Comparison of ENCODE assay signal across 9 mouse cellular contexts in the genomic region with DNA sequence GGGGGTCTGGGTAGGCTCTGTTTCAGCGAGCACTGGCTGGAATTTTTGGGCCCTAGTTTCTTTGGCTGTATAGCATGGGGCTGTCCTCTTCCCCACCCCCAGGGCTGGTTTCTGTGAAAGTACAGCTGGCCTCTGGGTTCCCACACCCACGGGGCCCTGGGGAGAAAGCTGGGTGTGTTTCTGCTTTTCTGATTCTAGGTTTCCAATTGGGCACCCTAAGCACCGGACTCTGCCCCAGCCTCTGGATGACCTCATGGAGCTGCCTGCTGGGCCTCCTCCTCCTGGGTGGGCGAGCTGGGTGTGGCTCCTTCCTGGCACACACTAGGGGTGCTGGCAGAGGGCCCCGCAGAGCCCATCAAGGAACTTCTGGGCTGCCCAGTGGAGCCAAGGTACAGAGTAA. TPM values are rescaled to one million over a fixed set of nuclear protein-coding genes. Genes with fewer than 3 reads are reported as not detected.
DNase-seq lines count a peak whose midpoint lies in the region; ATAC-seq and TF ChIP-seq lines count a peak whose summit lies in the region.
"Had no signal": no experiment of that assay in that cellular context is flagged by ENCODE, and none has a peak within 500 bp of the region (broad histone marks: within the 10 kb centered on the region; RNA-seq: fewer than 3 reads in every experiment).

No protein-coding gene starts in this region.

- H3K4me3 ChIP-seq in neural tube, embryonic 15.5 days (replicated peaks): no peak overlapping the region
- H3K4me3 ChIP-seq in liver, embryonic 14.5 days (ENCODE audit: insufficient read depth in 1 of 2, low read depth in 2 of 2, low read length in 2 of 2): no peak overlapping the region
- H3K4me3 ChIP-seq in stomach, embryonic 14.5 days (ENCODE audit: low read depth, low read length): no peak overlapping the region
- H3K4me3 ChIP-seq in forebrain, embryonic 16.5 days (replicated peaks; ENCODE audit: low read length): no peak overlapping the region
- H3K4me3 ChIP-seq in midbrain, embryonic 14.5 days (replicated peaks; ENCODE audit: low read depth, low read length): no peak overlapping the region
- H3K4me3 ChIP-seq: hindbrain, embryonic 15.5 days had no signal

- H3K27me3 ChIP-seq in neural tube, embryonic 15.5 days (replicated peaks): no peaks in the 10 kb centered on the region
- H3K27me3 ChIP-seq in liver, embryonic 14.5 days (ENCODE audit: control insufficient read depth, insufficient read depth, low read length): no peaks in the 10 kb centered on the region
- no peaks in the 10 kb centered on the region for H3K27me3 ChIP-seq in stomach, embryonic 14.5 days (ENCODE audit: control insufficient read depth, insufficient read depth, low read length)
- no peaks in the 10 kb centered on the region for H3K27me3 ChIP-seq in forebrain, embryonic 16.5 days (replicated peaks; ENCODE audit: control insufficient read depth, insufficient read depth, low read length)
- H3K27me3 ChIP-seq in midbrain, embryonic 14.5 days (ENCODE audit: control insufficient read depth, insufficient read depth, low read length): no peaks in the 10 kb centered on the region
- H3K27me3 ChIP-seq: hindbrain, embryonic 15.5 days had no signal

- no peaks in the 10 kb centered on the region for H3K36me3 ChIP-seq in neural tube, embryonic 15.5 days
- H3K36me3 ChIP-seq in liver, embryonic 14.5 days (replicated peaks; ENCODE audit: control insufficient read depth, insufficient read depth, low read depth): no peaks in the 10 kb centered on the region
- no peaks in the 10 kb centered on the region for H3K36me3 ChIP-seq in stomach, embryonic 14.5 days (ENCODE audit: control insufficient read depth, insufficient read depth, low read length)
- H3K36me3 ChIP-seq in forebrain, embryonic 16.5 days (ENCODE audit: control insufficient read depth, insufficient read depth): no peaks in the 10 kb centered on the region
- H3K36me3 ChIP-seq in midbrain, embryonic 14.5 days (ENCODE audit: control insufficient read depth, insufficient read depth, low read length): no peaks in the 10 kb centered on the region
- H3K36me3 ChIP-seq: hindbrain, embryonic 15.5 days had no signal

- TF ChIP-seq CTCF in liver, embryonic 14.5 days (IDR thresholded peaks at IDR 0.05; ENCODE audit: low read depth): no peak

- intact Hi-C loops in heart, postnatal 10 days (cut with DNase I): no loop called here

- H3K9ac ChIP-seq in neural tube, embryonic 15.5 days (replicated peaks): 0 out of 2 replicates have a peak overlapping the region, but pooled peaks have one; percentile 14
- H3K9ac ChIP-seq in liver, embryonic 14.5 days (replicated peaks): no peak overlapping the region
- H3K9ac ChIP-seq in stomach, embryonic 14.5 days (replicated peaks; ENCODE audit: low read depth, low read length): no peak overlapping the region
- no peak overlapping the region for H3K9ac ChIP-seq in forebrain, embryonic 16.5 days (replicated peaks; ENCODE audit: low read depth, low read length)
- H3K9ac ChIP-seq in midbrain, embryonic 14.5 days (replicated peaks; ENCODE audit: low read length): no peak overlapping the region
- H3K9ac ChIP-seq: hindbrain, embryonic 15.5 days had no signal

- DNase-seq in neural tube, embryonic 10.5 days (ENCODE audit: extremely low spot score, low spot score): no peak
- DNase-seq in heart, postnatal 10 days: peak; percentile 72 to 75
- no peak for DNase-seq in liver, embryonic 14.5 days (ENCODE audit: low read depth in 3 of 3, low spot score in 3 of 3)
- no peak for DNase-seq in midbrain, embryonic 14.5 days
- DNase-seq in right cerebral cortex, postnatal 14 days: no peak

- no peak overlapping the region for H3K27ac ChIP-seq in neural tube, embryonic 15.5 days (replicated peaks)
- H3K27ac ChIP-seq in liver, embryonic 14.5 days: no peak overlapping the region
- peak overlapping the region; percentile 84 for H3K27ac ChIP-seq in stomach, embryonic 14.5 days (ENCODE audit: low read length)
- H3K27ac ChIP-seq in forebrain, embryonic 16.5 days (ENCODE audit: low read length): no peak overlapping the region
- H3K27ac ChIP-seq in midbrain, embryonic 14.5 days (replicated peaks; ENCODE audit: low read depth, low read length): no peak overlapping the region
- H3K27ac ChIP-seq: hindbrain, embryonic 15.5 days had no signal

- 0 out of 2 replicates have a peak, but pooled peaks cover 4% of the 10 kb centered on the region for H3K4me1 ChIP-seq in neural tube, embryonic 15.5 days
- H3K4me1 ChIP-seq in liver, embryonic 14.5 days (replicated peaks; ENCODE audit: control insufficient read depth in 2 of 2, insufficient read depth in 2 of 2, low read length in 1 of 2): peaks cover 0 to 8% of the 10 kb centered on the region in 2 experiments; a peak in 3 of 4 replicates
- peaks cover 20% of the 10 kb centered on the region for H3K4me1 ChIP-seq in stomach, embryonic 14.5 days (ENCODE audit: control insufficient read depth, insufficient read depth, low read length)
- H3K4me1 ChIP-seq in forebrain, embryonic 16.5 days (replicated peaks; ENCODE audit: control insufficient read depth, insufficient read depth, low read length): no peaks in the 10 kb centered on the region
- no peaks in the 10 kb centered on the region for H3K4me1 ChIP-seq in midbrain, embryonic 14.5 days (ENCODE audit: control insufficient read depth, insufficient read depth, low read length)
- H3K4me1 ChIP-seq: hindbrain, embryonic 15.5 days had no signal

- 66% methylated on average over 5 of the region's 5 CpGs for WGBS in neural tube, embryonic 15.5 days
- WGBS in liver, embryonic 14.5 days (ENCODE audit: insufficient replicate concordance): 32% methylated on average over 5 of the region's 5 CpGs
- 39% methylated on average over 5 of the region's 5 CpGs for WGBS in stomach, embryonic 14.5 days
- 63% methylated on average over 5 of the region's 5 CpGs for WGBS in forebrain, embryonic 16.5 days
- WGBS in midbrain, embryonic 14.5 days: 75% methylated on average over 5 of the region's 5 CpGs

- H3K9me3 ChIP-seq in neural tube, embryonic 15.5 days (replicated peaks): no peaks in the 10 kb centered on the region
- no peaks in the 10 kb centered on the region; the same call in 1 of the 2 replicates for H3K9me3 ChIP-seq in liver, embryonic 14.5 days (ENCODE audit: control insufficient read depth, low read length)
- H3K9me3 ChIP-seq in stomach, embryonic 14.5 days (ENCODE audit: control insufficient read depth, low read depth, low read length): no peaks in the 10 kb centered on the region
- no peaks in the 10 kb centered on the region for H3K9me3 ChIP-seq in forebrain, embryonic 16.5 days (ENCODE audit: control insufficient read depth, low read length)
- H3K9me3 ChIP-seq in midbrain, embryonic 14.5 days (ENCODE audit: control insufficient read depth, low read length): no peaks in the 10 kb centered on the region
- H3K9me3 ChIP-seq: hindbrain, embryonic 15.5 days had no signal

- no peak overlapping the region for H3K4me2 ChIP-seq in neural tube, embryonic 15.5 days
- H3K4me2 ChIP-seq in liver, embryonic 14.5 days (ENCODE audit: low read depth): no peak overlapping the region
- peak overlapping the region; percentile 21 for H3K4me2 ChIP-seq in stomach, embryonic 14.5 days (replicated peaks; ENCODE audit: low read depth, low read length)
- H3K4me2 ChIP-seq in forebrain, embryonic 16.5 days (ENCODE audit: low read length): no peak overlapping the region
- H3K4me2 ChIP-seq in midbrain, embryonic 14.5 days (ENCODE audit: low read length): no peak overlapping the region
- H3K4me2 ChIP-seq: hindbrain, embryonic 15.5 days had no signal

- TF ChIP-seq EP300 in liver, embryonic 14.5 days (IDR thresholded peaks at IDR 0.05; ENCODE audit: low read depth): no peak

- ATAC-seq in neural tube, embryonic 15.5 days (ENCODE audit: low FRiP score): no peak
- 0 out of 2 replicates have a peak, but pooled peaks have one; percentile 18 for ATAC-seq in liver, embryonic 14.5 days (ENCODE audit: insufficient read depth)
- ATAC-seq in stomach, embryonic 14.5 days (ENCODE audit: insufficient number of reproducible peaks, insufficient read depth, low FRiP score, low read depth): peak; percentile 88
- no peak for ATAC-seq in forebrain, embryonic 16.5 days
- no peak for ATAC-seq in midbrain, embryonic 14.5 days (ENCODE audit: low FRiP score, low TSS enrichment)

RNA-seq across cellular contexts. Expression of gene Arhgap27, which starts 16.8 kb away (rescaled TPM):
- polyA plus RNA-seq in neural tube, embryonic 15.5 days (2015; fragmentation: Nextera tagmentation; extraction: Ambion mirVana): 6.3 and 8.3 TPM in 2 replicates
- 10 to 100 TPM; 28.6 to 34.3 TPM for total RNA-seq in heart, postnatal 10 days (2021)
- 2.6 TPM in 2 replicates for polyA plus RNA-seq in liver, embryonic 14.5 days (2012; rRNA removed)
- polyA plus RNA-seq in liver, embryonic 14.5 days (2014; fragmentation: Nextera tagmentation; extraction: Ambion mirVana): 1.4 and 1.5 TPM in 2 replicates
- polyA plus RNA-seq in stomach, embryonic 14.5 days (2014; fragmentation: Nextera tagmentation; extraction: Ambion mirVana): 13.2 and 16.4 TPM in 2 replicates
- polyA plus RNA-seq in forebrain, embryonic 16.5 days (2015; fragmentation: Nextera tagmentation; extraction: Ambion mirVana): 3.0 and 3.3 TPM in 2 replicates
- polyA plus RNA-seq in midbrain, embryonic 14.5 days (2014; fragmentation: Nextera tagmentation; extraction: Ambion mirVana): 2.1 and 4.0 TPM in 2 replicates

Comparison
In these comparisons a context has a peak if more than half of its experiments do, and no peak if none do; other contexts are left out.
1. ATAC-seq: peak in liver, embryonic 14.5 days (single experiment) and stomach, embryonic 14.5 days (single experiment); none in neural tube, embryonic 15.5 days (single experiment), forebrain, embryonic 16.5 days (single experiment) and midbrain, embryonic 14.5 days (single experiment).
2. DNase-seq: peak in heart, postnatal 10 days (2 of 2); none in neural tube, embryonic 10.5 days (single experiment), liver, embryonic 14.5 days (0 of 3), midbrain, embryonic 14.5 days (single experiment) and right cerebral cortex, postnatal 14 days (single experiment).